Mouse (Mus musculus) cerebellum, adult 18-20 months (tissue): ENCODE data around the gene Olfr366.
"Not testable (repeated sequence)": the region's sequence is repeated elsewhere in the genome, so short reads cannot be mapped to it uniquely, and the experiment has no call there.

Experiments used
- DNase-seq, 2 experiments: peaks; one replicate each; pipeline ENCODE4 v3.0.0; 2021

The Olfr366 gene

GRCm38 (mm10) chr2:37211274-37211673 is at the start of gene Olfr366:
Gene Olfr366 (plus strand): TSS chr2:37211574.
- DNase-seq: no peak

- no peak for DNase-seq
Observed at GRCm38 (mm10) chr2:37187898-37188297, 23.5 kb upstream of the Olfr366 start, which contains the start of gene Olfr365. Gene Olfr365 (plus strand): TSS chr2:37188198.

GRCm38 (mm10) chr2:37261781-37262180 is 50.4 kb downstream of the Olfr366 start:
- not testable (repeated sequence) for DNase-seq
